Mouse (Mus musculus): ENCODE data around the gene Cltc.

DNA sequence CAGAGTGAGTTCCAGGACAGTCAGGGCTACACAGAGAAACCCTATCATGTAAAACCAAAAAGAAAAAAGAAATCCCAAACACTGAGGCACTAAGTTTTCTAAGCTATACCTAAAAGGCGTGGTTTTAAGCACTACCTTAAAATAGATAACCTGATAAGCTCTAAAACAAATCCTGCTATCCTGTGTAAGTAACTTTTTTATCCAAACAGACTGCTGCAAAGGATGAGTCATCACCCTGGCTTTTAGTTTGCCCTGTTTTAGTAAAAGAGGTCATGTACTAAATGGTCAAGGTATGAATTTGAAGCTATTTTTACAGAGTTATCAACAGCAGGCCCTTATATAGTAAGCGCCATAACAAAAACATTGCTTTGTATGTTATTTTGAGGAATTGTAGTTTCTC lies 2.5 kb upstream of the Cltc start:
- no peak for TF ChIP-seq CTCF (conservative IDR thresholded peaks at IDR 0.05; ENCODE audit: low read length)
- no peak for TF ChIP-seq NANOG (IDR thresholded peaks at IDR 0.05; ENCODE audit: borderline replicate concordance, low read length)

Data from E14TG2a.4 (cell line).